Mouse (Mus musculus) spleen, adult 2 months (tissue): ENCODE measurements around the gene Scgb2b27.
"Not testable (repeated sequence)": the region's sequence is repeated elsewhere in the genome, so short reads cannot be mapped to it uniquely, and the experiment has no call there.

Source experiments
- CTCF ChIP-seq: fragments of 200-500 bp; IDR thresholded peaks from 2 replicates; pipeline ENCODE4 v1.5.1; 2011; ENCODE audit warnings: mild to moderate bottlenecking, inconsistent platforms; ENCODE audit not compliant: insufficient read depth, insufficient read length, insufficient replicate concordance; ENCODE audit errors: extremely low read depth
- POLR2A ChIP-seq: fragments of 200-500 bp; IDR thresholded peaks from 2 replicates; pipeline ENCODE4 v1.6.1; 2011; ENCODE audit warnings: low read depth, low read length, inconsistent platforms

DNA sequence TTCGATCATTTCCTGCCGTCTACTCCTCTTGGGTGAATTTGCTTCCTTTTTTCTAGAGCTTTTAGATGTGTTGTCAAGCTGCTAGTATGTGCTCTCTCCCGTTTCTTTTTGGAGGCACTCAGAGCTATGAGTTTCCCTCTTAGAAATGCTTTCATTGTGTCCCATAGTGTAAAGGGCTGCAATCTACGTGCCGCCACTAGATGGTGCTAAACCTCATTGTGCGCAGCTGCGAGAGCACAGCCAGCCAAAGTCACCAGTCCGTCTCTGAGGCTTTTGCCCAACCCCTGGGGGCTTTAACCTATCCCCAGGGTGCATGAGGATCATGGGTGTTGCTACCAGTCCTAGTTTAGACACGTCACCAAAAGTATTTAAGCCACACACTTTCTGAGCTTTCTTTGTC is 31.5 kb downstream of the Scgb2b27 start:
- not testable (repeated sequence) for TF ChIP-seq CTCF, POLR2A
